Mouse (Mus musculus) hindbrain, embryonic 16.5 days (tissue): ENCODE results near the gene Hcar2. TPM values are rescaled to one million over a fixed set of nuclear protein-coding genes. Genes with fewer than 3 reads are reported as not detected.

Source experiments
- ATAC-seq: fragments of 200-750 bp; cut with Nextera tagmentation; 2 replicates; pipeline ENCODE4 v1.8.0; 2017; ENCODE audit warnings: moderate TSS enrichment, moderate library complexity
- H3K27ac ChIP-seq: fragments of 300-500 bp; sonication (generic); 2 replicates; pipeline ENCODE4 v1.5.1; 2014; ENCODE audit warnings: low read depth, mild to moderate bottlenecking, control low read depth, low read length, moderate library complexity
- H3K27me3 ChIP-seq: fragments of 300-500 bp; sonication (generic); replicated peaks from 2 replicates; pipeline ENCODE4 v1.6.1; 2014; ENCODE audit warnings: low read length; ENCODE audit not compliant: control insufficient read depth, insufficient read depth
- H3K36me3 ChIP-seq: fragments of 300-500 bp; sonication (generic); 2 replicates; pipeline ENCODE4 v1.6.1; 2014; ENCODE audit warnings: mild to moderate bottlenecking, low read length, moderate library complexity, mixed read lengths; ENCODE audit not compliant: control insufficient read depth, insufficient read depth
- H3K4me1 ChIP-seq: fragments of 300-500 bp; sonication (generic); 2 replicates; pipeline ENCODE4 v1.6.1; 2014; ENCODE audit warnings: low read depth, low read length; ENCODE audit not compliant: control insufficient read depth, insufficient read depth
- H3K4me2 ChIP-seq: fragments of 300-500 bp; sonication (generic); 2 replicates; pipeline ENCODE4 v1.6.1; 2014; ENCODE audit warnings: mild to moderate bottlenecking, low read length, control low read depth, moderate library complexity
- H3K4me3 ChIP-seq: fragments of 300-500 bp; sonication (generic); 2 replicates; pipeline ENCODE4 v1.5.1; 2014; ENCODE audit warnings: mild to moderate bottlenecking, low read length, control low read depth, moderate library complexity
- H3K9ac ChIP-seq: fragments of 300-500 bp; sonication (generic); 2 replicates; pipeline ENCODE4 v1.6.1; 2014; ENCODE audit warnings: low read depth, mild to moderate bottlenecking, control low read depth, low read length, moderate library complexity
- H3K9me3 ChIP-seq: fragments of 300-500 bp; sonication (generic); 2 replicates; pipeline ENCODE4 v1.6.1; 2014; ENCODE audit warnings: mild to moderate bottlenecking, low read length, moderate library complexity; ENCODE audit not compliant: control insufficient read depth
- WGBS: fragments of 180-500 bp; shearing (Covaris S2); extraction: QIAGEN DNeasy Blood & Tissue Kit; methylation state at CpG from one replicate; pipeline ENCODE4 v1.1.7; 2014; 5-methylcytosine and 5-hydroxymethylcytosine counted together
- polyA plus RNA-seq: library from polyadenylated mRNA; unstranded; fragments of >200 nt; fragmentation: Nextera tagmentation; extraction: Ambion mirVana; gene quantifications from 2 replicates; pipeline ENCODE4 v1.2.1, GENCODE M21; 2015

Gene Hcar2
- polyA plus RNA-seq, 1 experiment from 2014 or later: not detected

GRCm38 (mm10) chr5:123820501-123821263, 44.6 kb downstream of the Hcar2 start:
- ATAC-seq: no peak
- WGBS: 82% methylated on average over 9 of the region's 9 CpGs

DNA sequence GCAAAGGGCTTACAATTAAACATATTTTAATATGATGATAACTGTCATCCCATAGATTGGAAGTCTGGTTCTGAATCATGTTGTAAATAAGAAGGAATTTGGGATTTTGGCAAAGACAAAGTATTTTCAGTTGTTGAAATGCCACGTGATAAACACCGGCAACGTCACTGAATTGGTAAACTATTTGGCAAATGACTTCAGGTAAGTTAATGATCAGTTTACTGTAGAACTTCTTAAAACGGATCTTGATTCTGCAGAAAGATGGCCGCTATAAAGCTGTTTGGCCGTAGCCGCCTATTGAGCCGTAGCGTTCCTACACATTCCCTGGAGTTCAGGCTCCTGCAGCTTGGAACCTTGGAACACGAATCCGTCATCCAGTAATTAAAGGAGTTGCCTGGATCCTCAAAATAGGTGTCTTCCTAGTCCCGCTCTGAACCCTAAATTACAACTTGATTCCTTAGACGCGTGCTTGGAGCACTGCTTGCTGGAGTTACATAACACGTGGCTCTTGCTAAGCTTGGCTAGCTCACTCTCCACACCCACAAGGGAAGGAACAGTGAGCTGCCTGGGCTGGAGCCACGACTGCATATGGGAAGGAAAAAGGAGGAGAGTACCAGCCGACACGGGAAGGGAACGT, 46.2 kb downstream of the Hcar2 start:
- WGBS: 91% methylated on average over 19 of the region's 19 CpGs

More at GRCm38 (mm10) chr5:123820501-123821263, 44.6 kb downstream of the Hcar2 start:
- Histone ChIP-seq H3K4me3 (no peak overlapping the region), H3K36me3 (no peaks in the 10 kb centered on the region), H3K9ac (no peak overlapping the region), H3K9me3 (no peaks in the 10 kb centered on the region), H3K4me2 (no peak overlapping the region), H3K27ac (no peak overlapping the region), H3K4me1 (no peaks in the 10 kb centered on the region), H3K27me3 (no peaks in the 10 kb centered on the region)

DNA sequence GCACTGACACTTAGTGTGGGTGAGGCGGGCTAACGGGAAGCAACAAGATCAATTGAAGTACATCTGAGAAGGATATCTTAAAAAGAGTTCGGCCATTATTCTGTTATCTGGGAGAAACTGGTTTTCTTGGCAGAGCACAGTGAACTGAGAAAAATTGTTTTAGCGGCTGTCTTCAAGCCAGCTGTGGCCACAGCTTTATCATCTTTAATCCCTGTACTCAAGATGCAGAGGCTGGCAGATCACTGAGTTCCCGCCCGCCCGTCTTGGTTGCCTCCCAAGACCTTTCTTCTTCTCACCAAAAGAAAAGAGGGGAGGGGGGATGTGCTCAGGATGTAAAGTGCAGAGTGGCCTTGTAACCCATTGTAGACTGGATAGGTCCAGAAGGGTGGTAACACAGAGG, 48.4 kb downstream of the Hcar2 start:
- Histone ChIP-seq H3K27me3 (no peaks in the 10 kb centered on the region), H3K9me3 (no peaks in the 10 kb centered on the region)
- 91% methylated on average over 7 of the region's 7 CpGs for WGBS

More for the DNA sequence above, 46.2 kb downstream of the Hcar2 start:
- H3K4me1 ChIP-seq: no peaks in the 10 kb centered on the region
- H3K4me3 ChIP-seq: no peak overlapping the region
- no peaks in the 10 kb centered on the region for H3K36me3 ChIP-seq
- ATAC-seq: no peak
- no peak overlapping the region for H3K4me2 ChIP-seq
- H3K27me3 ChIP-seq: no peaks in the 10 kb centered on the region
- no peak overlapping the region for H3K9ac ChIP-seq
- no peak overlapping the region for H3K27ac ChIP-seq
- no peaks in the 10 kb centered on the region for H3K9me3 ChIP-seq

More for the DNA sequence above, 48.4 kb downstream of the Hcar2 start:
- H3K4me1 ChIP-seq: no peaks in the 10 kb centered on the region
- no peak overlapping the region for H3K4me3 ChIP-seq
- H3K27ac ChIP-seq: no peak overlapping the region
- no peak for ATAC-seq
- no peak overlapping the region for H3K4me2 ChIP-seq
- H3K36me3 ChIP-seq: no peaks in the 10 kb centered on the region
- no peak overlapping the region for H3K9ac ChIP-seq

Other genes with a start within 250 kb of the Hcar2 start
- 74.3 and 74.4 TPM in 2 replicates for gene Clip1, start 180.9 kb downstream of the Hcar2 start, polyA plus RNA-seq
- 48.6 and 58.6 TPM in 2 replicates for gene Zcchc8, start 144.4 kb downstream of the Hcar2 start, polyA plus RNA-seq
- 106 and 111 TPM in 2 replicates for gene Rsrc2, start 116.1 kb downstream of the Hcar2 start, polyA plus RNA-seq
- gene Kntc1, start 115.8 kb downstream of the Hcar2 start, polyA plus RNA-seq: 4.5 and 5.8 TPM in 2 replicates
- 0.91 and 0.94 TPM in 2 replicates for gene Hcar1, start 14.5 kb upstream of the Hcar2 start, polyA plus RNA-seq
- 105 and 112 TPM in 2 replicates for gene Denr, start 41.7 kb upstream of the Hcar2 start, polyA plus RNA-seq
- gene Gm43518, start 61.9 kb upstream of the Hcar2 start, polyA plus RNA-seq: 3.7 and 4.9 TPM in 2 replicates
- 4.2 and 5.7 TPM in 2 replicates for gene Ccdc62, start 65.2 kb upstream of the Hcar2 start, polyA plus RNA-seq
- gene Hip1r, start 108.1 kb upstream of the Hcar2 start, polyA plus RNA-seq: 34.3 and 35.3 TPM in 2 replicates
- 70.9 and 81.1 TPM in 2 replicates for gene Vps37b, start 166.8 kb upstream of the Hcar2 start, polyA plus RNA-seq
- gene Abcb9, start 230.3 kb upstream of the Hcar2 start, polyA plus RNA-seq: 27.2 and 28.1 TPM in 2 replicates
- 41.9 and 44.2 TPM in 2 replicates for gene Ogfod2, start 246.8 kb upstream of the Hcar2 start, polyA plus RNA-seq